Mouse (Mus musculus) activated CD4-positive, CD25-positive, alpha-beta regulatory T cell (primary cell): ENCODE results near the gene Draxin. TPM values are rescaled to one million over a fixed set of nuclear protein-coding genes. Genes with fewer than 3 reads are reported as not detected.

Experiments used
- polyA plus RNA-seq, 2 experiments: library from polyadenylated mRNA; unstranded; fragments of 100-300 nt; shearing (Covaris generic); gene quantifications; one replicate each; pipeline ENCODE4 v1.2.1; 2017

The Draxin gene
- under 1 TPM in 1 of 2 experiments, not detected in 1; 0.04 TPM for polyA plus RNA-seq

GRCm38 (mm10) chr4:148130561-148131413 lies at the start of gene Draxin:
TSS of gene Draxin (minus strand) at chr4:148130698.

GRCm38 (mm10) chr4:148160436-148161390 lies 30.2 kb upstream of the Draxin start, which contains the start of the genes Fbxo44 and Fbxo2:
TSS of gene Fbxo44 (minus strand) at chr4:148160482.
TSS of gene Fbxo2 (plus strand) at chr4:148160621.

GRCm38 (mm10) chr4:148151267-148152168 lies 21.0 kb upstream of the Draxin start, which contains the start of gene Fbxo6:
TSS of gene Fbxo6 (minus strand) at chr4:148152140.

GRCm38 (mm10) chr4:148130133-148130532 lies 365 bp downstream of the Draxin start, which contains the start of gene Mad2l2:
TSS of gene Mad2l2 (plus strand) at chr4:148130384.

GRCm38 (mm10) chr4:148087907-148088527 lies 42.5 kb downstream of the Draxin start, which contains the start of gene Agtrap:
TSS of gene Agtrap (minus strand) at chr4:148088031.

Other genes with a start within 250 kb of the Draxin start
- gene Mfn2, start 226.0 kb downstream of the Draxin start, polyA plus RNA-seq = 10 to 100 TPM; 31.2 to 37.0 TPM
- gene Plod1, start 193.9 kb downstream of the Draxin start, polyA plus RNA-seq = 1 to 10 TPM; 3.7 to 6.4 TPM
- gene 2510039O18Rik, start 189.8 kb downstream of the Draxin start, polyA plus RNA-seq = 100 to 1,000 TPM in 1 of 2 experiments, 10 to 100 TPM in 1; 87.3 to 120 TPM
- gene Nppb, start 144.9 kb downstream of the Draxin start, polyA plus RNA-seq = not detected
- gene Nppa, start 130.0 kb downstream of the Draxin start, polyA plus RNA-seq = not detected
- gene Clcn6, start 91.9 kb downstream of the Draxin start, polyA plus RNA-seq = 1 to 10 TPM; 3.8 to 4.6 TPM
- gene Mthfr, start 91.6 kb downstream of the Draxin start, polyA plus RNA-seq = 10 to 100 TPM in 1 of 2 experiments, 1 to 10 TPM in 1; 7.2 to 14.7 TPM
- gene Agtrap, start 42.7 kb downstream of the Draxin start, polyA plus RNA-seq = 10 to 100 TPM; 15.2 to 22.8 TPM
- 10 to 100 TPM; 54.0 to 59.1 TPM for gene Mad2l2, start 314 bp downstream of the Draxin start, polyA plus RNA-seq
- 10 to 100 TPM; 44.0 to 67.0 TPM for gene Fbxo6, start 21.4 kb upstream of the Draxin start, polyA plus RNA-seq
- 1 to 10 TPM; 6.1 to 9.0 TPM for gene Fbxo44, start 29.8 kb upstream of the Draxin start, polyA plus RNA-seq
- gene Fbxo2, start 29.9 kb upstream of the Draxin start, polyA plus RNA-seq = not detected
- gene Disp3, start 157.3 kb upstream of the Draxin start, polyA plus RNA-seq = not detected